Mouse (Mus musculus) embryonic facial prominence, embryonic 13.5 days (tissue): ENCODE measurements around the gene Scrn3. TPM values are rescaled to one million over a fixed set of nuclear protein-coding genes. Genes with fewer than 3 reads are reported as not detected.

ENCODE experiments used
- ATAC-seq: fragments of 200-750 bp; cut with Nextera tagmentation; 2 replicates; pipeline ENCODE4 v1.8.0; 2017; ENCODE audit warnings: low read depth; ENCODE audit not compliant: insufficient number of reproducible peaks, insufficient read depth, low FRiP score, low TSS enrichment
- H3K27ac ChIP-seq: fragments of 300-500 bp; sonication (generic); 2 replicates; pipeline ENCODE4 v1.5.1; 2015; ENCODE audit warnings: moderate library complexity, mild to moderate bottlenecking, inconsistent platforms
- H3K27me3 ChIP-seq: fragments of 300-500 bp; sonication (generic); 2 replicates; pipeline ENCODE4 v1.6.1; 2015; ENCODE audit warnings: mild to moderate bottlenecking, inconsistent platforms
- H3K36me3 ChIP-seq: fragments of 300-500 bp; sonication (generic); 2 replicates; pipeline ENCODE4 v1.6.1; 2015; ENCODE audit warnings: mild to moderate bottlenecking, inconsistent platforms
- H3K4me1 ChIP-seq: fragments of 300-500 bp; sonication (generic); 2 replicates; pipeline ENCODE4 v1.6.1; 2015; ENCODE audit warnings: inconsistent platforms
- H3K4me2 ChIP-seq: fragments of 300-500 bp; sonication (generic); 2 replicates; pipeline ENCODE4 v1.6.1; 2015; ENCODE audit warnings: moderate library complexity, mild to moderate bottlenecking, inconsistent platforms
- H3K4me3 ChIP-seq: fragments of 300-500 bp; sonication (generic); 2 replicates; pipeline ENCODE4 v1.5.1; 2015; ENCODE audit warnings: mild to moderate bottlenecking, inconsistent platforms
- H3K9ac ChIP-seq: fragments of 300-500 bp; sonication (generic); 2 replicates; pipeline ENCODE4 v1.6.1; 2015; ENCODE audit warnings: mild to moderate bottlenecking, inconsistent platforms
- H3K9me3 ChIP-seq: fragments of 300-500 bp; sonication (generic); 2 replicates; pipeline ENCODE4 v1.6.1; 2016; ENCODE audit warnings: inconsistent platforms
- WGBS: fragments of 180-500 bp; shearing (Covaris S2); methylation state at CpG from one replicate; pipeline ENCODE4 v1.1.7; 2015; ENCODE audit warnings: mixed read lengths; 5-methylcytosine and 5-hydroxymethylcytosine counted together
- polyA plus RNA-seq: library from polyadenylated mRNA; unstranded; fragments of >200 nt; fragmentation: Nextera tagmentation; extraction: Ambion mirVana; gene quantifications from 2 replicates; pipeline ENCODE4 v1.2.1, GENCODE M21; 2015

Scrn3 gene
- polyA plus RNA-seq, 1 experiment from 2014 or later = 15.0 TPM

- Histone ChIP-seq H3K4me2 (no peak overlapping the region), H3K4me3 (no peak overlapping the region), H3K36me3 (no peaks in the 10 kb centered on the region), H3K27me3 (no peaks in the 10 kb centered on the region), H3K27ac (no peak overlapping the region), H3K9me3 (no peaks in the 10 kb centered on the region), H3K4me1 (no peaks in the 10 kb centered on the region), H3K9ac (no peak overlapping the region)
- ATAC-seq = no peak
- 72% methylated on average over 8 of the region's 8 CpGs for WGBS
Measured at GRCm38 (mm10) chr2:73338415-73338814, 26.0 kb downstream of the Scrn3 start.

DNA sequence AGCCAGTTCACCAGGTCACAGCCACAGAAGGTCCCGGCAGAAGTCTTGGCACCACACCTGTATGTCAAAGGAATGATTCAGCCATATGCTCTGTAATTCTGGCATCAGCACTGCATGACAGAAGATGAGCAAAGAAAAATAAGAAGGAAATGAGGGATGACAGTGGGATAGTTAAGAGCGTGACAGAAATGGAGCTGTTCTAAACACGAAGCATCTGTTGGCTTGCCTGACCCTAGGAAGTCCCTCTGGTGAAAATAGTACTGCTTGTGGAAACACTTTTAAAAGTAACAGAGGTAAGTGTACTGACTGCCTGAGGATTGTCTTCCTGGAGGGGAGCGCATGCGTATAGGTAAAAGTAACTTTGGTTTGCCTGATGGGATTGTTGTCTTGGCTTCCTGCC is 31.3 kb downstream of the Scrn3 start:
- Histone ChIP-seq H3K4me3 (no peak overlapping the region), H3K27ac (no peak overlapping the region), H3K36me3 (no peaks in the 10 kb centered on the region), H3K4me1 (peaks cover 32% of the 10 kb centered on the region), H3K4me2 (no peak overlapping the region), H3K9me3 (no peaks in the 10 kb centered on the region), H3K27me3 (no peaks in the 10 kb centered on the region), H3K9ac (no peak overlapping the region)
- ATAC-seq = no peak
- WGBS = 75% methylated on average over 5 of the region's 5 CpGs

DNA sequence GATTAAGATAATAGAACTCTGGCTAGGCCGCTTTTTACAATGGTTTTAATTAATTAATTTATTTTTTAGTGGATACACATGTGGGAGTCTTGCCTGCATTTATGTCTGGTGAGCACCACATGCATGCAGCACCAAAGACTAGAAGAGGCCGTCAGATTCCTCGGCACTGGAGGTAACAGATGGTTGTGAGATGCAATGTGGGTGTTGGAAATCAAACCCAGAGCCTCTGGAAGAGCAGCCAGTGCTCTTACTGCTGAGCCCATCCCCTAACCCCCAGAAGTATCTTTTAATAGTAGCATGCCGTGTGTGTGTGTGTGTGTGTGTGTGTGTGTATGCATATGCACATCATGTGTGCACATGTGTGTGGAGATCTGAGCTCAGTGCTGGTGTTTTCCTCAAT is 32.8 kb downstream of the Scrn3 start:
- no peak for ATAC-seq
- Histone ChIP-seq H3K4me2 (no peak overlapping the region), H3K27me3 (no peaks in the 10 kb centered on the region), H3K4me3 (no peak overlapping the region), H3K4me1 (peaks cover 32% of the 10 kb centered on the region), H3K9me3 (no peaks in the 10 kb centered on the region), H3K36me3 (no peaks in the 10 kb centered on the region), H3K27ac (0 out of 2 replicates have a peak overlapping the region, but pooled peaks have one; percentile 16), H3K9ac (no peak overlapping the region)
- 46% methylated on average over 4 of the region's 4 CpGs for WGBS

GRCm38 (mm10) chr2:73346345-73347086 is 34.1 kb downstream of the Scrn3 start:
- no peaks in the 10 kb centered on the region for H3K27me3 ChIP-seq
- no peak overlapping the region for H3K4me2 ChIP-seq
- ATAC-seq = no peak
- no peak overlapping the region for H3K4me3 ChIP-seq
- H3K4me1 ChIP-seq = peaks cover 36% of the 10 kb centered on the region
- 61% methylated on average over 13 of the region's 13 CpGs for WGBS
- H3K9me3 ChIP-seq = no peaks in the 10 kb centered on the region
- peak overlapping the region; percentile 23; the same call in 1 of the 2 replicates for H3K27ac ChIP-seq
- no peak overlapping the region for H3K9ac ChIP-seq
- H3K36me3 ChIP-seq = no peaks in the 10 kb centered on the region

DNA sequence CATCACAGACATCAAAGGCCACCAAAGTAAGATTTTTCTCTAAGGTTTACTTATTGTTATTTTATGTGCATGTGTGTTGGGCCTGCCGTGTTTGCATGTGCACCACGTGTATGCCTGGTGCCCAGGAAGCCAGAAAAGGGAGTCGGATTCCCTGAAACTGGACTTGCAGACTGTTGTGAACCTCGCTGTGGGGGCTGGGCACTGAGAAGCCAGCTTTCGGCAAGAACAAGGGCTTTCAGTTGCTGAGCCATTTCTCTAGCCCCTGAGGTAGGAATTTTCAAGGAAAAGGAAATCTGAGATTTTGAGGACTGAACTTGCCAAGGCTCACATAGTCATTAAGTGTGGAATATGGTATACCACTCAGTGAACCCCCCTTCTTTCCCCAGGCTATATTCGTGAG is 34.7 kb downstream of the Scrn3 start:
- no peak; the same call in 1 of the 2 replicates for ATAC-seq
- no peaks in the 10 kb centered on the region for H3K9me3 ChIP-seq
- H3K9ac ChIP-seq = no peak overlapping the region
- no peak overlapping the region for H3K27ac ChIP-seq
- H3K4me3 ChIP-seq = no peak overlapping the region
- no peaks in the 10 kb centered on the region for H3K36me3 ChIP-seq
- H3K27me3 ChIP-seq = no peaks in the 10 kb centered on the region
- H3K4me2 ChIP-seq = no peak overlapping the region
- H3K4me1 ChIP-seq = peaks cover 42% of the 10 kb centered on the region
- 20% methylated on average over 6 of the region's 6 CpGs for WGBS

- Histone ChIP-seq H3K4me3 (no peak overlapping the region), H3K36me3 (no peaks in the 10 kb centered on the region), H3K4me1 (peaks cover 43% of the 10 kb centered on the region), H3K4me2 (no peak overlapping the region), H3K9me3 (no peaks in the 10 kb centered on the region), H3K9ac (no peak overlapping the region), H3K27ac (no peak overlapping the region), H3K27me3 (no peaks in the 10 kb centered on the region)
- 54% methylated on average over 9 of the region's 9 CpGs for WGBS
- ATAC-seq = no peak
Measured at GRCm38 (mm10) chr2:73347766-73348165, 35.4 kb downstream of the Scrn3 start.

DNA sequence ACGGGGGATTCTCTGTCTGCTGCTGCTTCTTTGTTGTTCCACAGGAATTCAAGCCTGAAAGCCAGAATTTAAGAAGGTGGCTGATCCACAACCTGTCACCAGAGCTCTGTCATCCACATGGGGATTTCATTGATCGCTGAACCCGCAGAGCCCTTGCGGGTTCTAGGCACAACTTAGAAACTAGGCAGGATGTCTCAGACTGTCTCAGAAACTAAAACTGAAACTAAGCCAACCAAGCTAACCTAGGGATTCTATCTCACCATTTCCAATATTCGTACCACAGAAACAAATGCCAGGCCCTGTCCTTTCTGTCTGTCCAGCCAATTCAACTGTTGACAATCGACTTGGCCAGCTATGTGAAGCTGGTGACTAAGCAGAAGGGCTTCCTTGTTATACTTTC is 35.8 kb downstream of the Scrn3 start:
- no peak overlapping the region for H3K4me3 ChIP-seq
- no peaks in the 10 kb centered on the region for H3K27me3 ChIP-seq
- no peak overlapping the region for H3K9ac ChIP-seq
- peaks cover 43% of the 10 kb centered on the region for H3K4me1 ChIP-seq
- no peak for ATAC-seq
- no peaks in the 10 kb centered on the region for H3K36me3 ChIP-seq
- no peaks in the 10 kb centered on the region for H3K9me3 ChIP-seq
- WGBS = 81% methylated on average over 6 of the region's 6 CpGs
- no peak overlapping the region for H3K4me2 ChIP-seq
- H3K27ac ChIP-seq = no peak overlapping the region

DNA sequence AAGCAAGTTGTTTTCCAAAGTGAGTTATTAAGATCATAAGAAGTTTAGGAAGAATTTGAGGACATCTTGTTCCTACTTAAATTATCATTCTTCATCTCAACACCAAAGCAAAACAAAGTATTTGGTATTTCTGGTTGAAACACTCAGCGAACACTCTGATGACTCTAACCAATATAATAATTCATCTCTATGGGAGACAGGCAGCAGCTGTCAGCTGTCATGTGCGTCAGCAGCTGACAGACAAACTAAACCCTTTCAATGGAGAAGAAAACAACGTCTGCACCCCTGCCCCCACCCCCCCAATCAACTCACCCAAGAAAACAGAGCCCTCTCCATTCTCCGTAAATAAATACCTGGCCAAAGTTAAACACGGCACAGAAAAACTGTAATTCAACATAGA is 39.1 kb downstream of the Scrn3 start:
- peaks cover 30% of the 10 kb centered on the region for H3K4me1 ChIP-seq
- no peak overlapping the region for H3K9ac ChIP-seq
- H3K4me3 ChIP-seq = no peak overlapping the region
- H3K9me3 ChIP-seq = no peaks in the 10 kb centered on the region
- WGBS = 34% methylated on average over 5 of the region's 5 CpGs
- no peak for ATAC-seq
- no peaks in the 10 kb centered on the region for H3K36me3 ChIP-seq
- no peak overlapping the region; the same call in 1 of the 2 replicates for H3K27ac ChIP-seq
- H3K27me3 ChIP-seq = no peaks in the 10 kb centered on the region
- H3K4me2 ChIP-seq = no peak overlapping the region

DNA sequence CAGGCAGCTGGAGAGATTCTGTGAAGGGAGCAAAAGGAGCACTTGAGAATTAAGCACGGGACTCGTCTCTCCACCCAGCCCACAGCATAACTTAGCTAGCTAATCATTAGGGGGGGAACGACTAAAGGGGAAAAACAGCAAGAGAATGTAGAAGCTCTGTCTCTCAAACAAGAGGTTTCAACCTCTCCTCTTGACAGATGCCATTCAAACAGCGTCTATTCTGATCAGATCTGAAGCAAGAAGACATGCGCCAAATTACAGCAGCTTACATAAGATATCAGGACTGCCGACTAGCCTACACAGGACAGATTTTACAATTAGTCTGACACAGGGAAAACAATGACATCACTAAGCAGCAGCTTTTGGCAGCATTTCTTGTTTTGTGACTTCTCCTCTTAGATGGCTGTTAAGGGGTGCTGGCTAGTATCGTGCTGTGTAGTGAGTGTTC is 39.5 kb downstream of the Scrn3 start:
- H3K27me3 ChIP-seq = no peaks in the 10 kb centered on the region
- no peak overlapping the region; the same call in 1 of the 2 replicates for H3K27ac ChIP-seq
- H3K4me2 ChIP-seq = no peak overlapping the region
- no peaks in the 10 kb centered on the region for H3K9me3 ChIP-seq
- 36% methylated on average over 7 of the region's 7 CpGs for WGBS
- H3K4me3 ChIP-seq = no peak overlapping the region
- H3K9ac ChIP-seq = no peak overlapping the region
- no peaks in the 10 kb centered on the region for H3K36me3 ChIP-seq
- no peak for ATAC-seq
- H3K4me1 ChIP-seq = peaks cover 29% of the 10 kb centered on the region

DNA sequence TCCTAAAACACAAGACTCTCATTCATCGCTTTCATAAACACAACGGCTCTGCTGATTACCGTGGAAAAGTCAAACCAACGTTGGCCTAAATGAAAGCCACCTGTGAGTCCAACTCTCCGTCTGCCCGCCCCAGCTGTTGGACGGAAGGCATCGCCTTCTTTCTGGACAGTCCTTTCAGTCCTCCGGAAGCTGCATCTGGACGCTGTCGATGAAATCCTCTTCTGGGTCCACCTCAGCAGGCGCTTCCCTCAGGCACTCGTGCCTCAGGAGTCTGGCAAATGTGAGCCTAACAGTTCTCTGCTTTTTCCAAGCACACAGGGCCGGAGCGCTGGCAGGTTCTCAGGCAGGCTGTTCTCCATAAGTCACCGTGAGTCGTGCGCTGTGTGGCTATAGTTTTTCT is 44.6 kb downstream of the Scrn3 start:
- WGBS = 24% methylated on average over 18 of the region's 18 CpGs
- Histone ChIP-seq H3K27me3 (no peaks in the 10 kb centered on the region), H3K36me3 (peaks cover 3% of the 10 kb centered on the region; the same call in 1 of the 2 replicates), H3K27ac (peak overlapping the region; percentile 79), H3K9me3 (no peaks in the 10 kb centered on the region), H3K9ac (peak overlapping the region; percentile 54; the same call in 1 of the 2 replicates), H3K4me3 (peak overlapping the region; percentile 33), H3K4me2 (peak overlapping the region; percentile 60), H3K4me1 (peaks cover 20% of the 10 kb centered on the region)
- ATAC-seq = 0 out of 2 replicates have a peak, but pooled peaks have one; percentile 32

DNA sequence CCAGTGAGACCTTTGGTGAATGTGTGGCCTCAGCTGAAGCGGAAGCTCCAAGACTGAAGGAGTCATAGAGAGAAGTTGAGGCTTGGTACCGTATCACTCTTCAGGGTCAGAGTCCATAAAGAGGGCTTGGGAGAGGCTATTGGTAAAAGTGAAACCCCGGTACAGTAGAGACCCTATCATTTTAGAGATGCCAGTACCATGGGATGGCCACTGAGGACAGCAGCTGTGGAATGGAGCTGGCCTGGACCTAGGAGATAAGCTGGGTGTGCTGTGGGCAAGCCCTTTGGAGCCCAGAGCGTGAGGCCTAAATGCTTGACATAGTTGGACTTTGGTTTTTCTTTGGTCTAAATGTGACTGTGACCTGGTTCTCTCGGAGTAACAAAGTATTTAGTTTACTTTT is 47.5 kb downstream of the Scrn3 start:
- Histone ChIP-seq H3K4me3 (no peak overlapping the region), H3K9ac (no peak overlapping the region), H3K4me2 (no peak overlapping the region), H3K36me3 (peaks cover 10% of the 10 kb centered on the region; the same call in 1 of the 2 replicates), H3K27me3 (no peaks in the 10 kb centered on the region), H3K4me1 (peaks cover 18% of the 10 kb centered on the region), H3K27ac (no peak overlapping the region), H3K9me3 (no peaks in the 10 kb centered on the region)
- WGBS = 93% methylated on average over 5 of the region's 5 CpGs
- no peak for ATAC-seq

- H3K9me3 ChIP-seq = no peaks in the 10 kb centered on the region
- WGBS = 83% methylated on average over 2 of the region's 2 CpGs
- peaks cover 18% of the 10 kb centered on the region for H3K4me1 ChIP-seq
- H3K4me2 ChIP-seq = no peak overlapping the region
- ATAC-seq = no peak
- H3K27me3 ChIP-seq = no peaks in the 10 kb centered on the region
- no peak overlapping the region for H3K27ac ChIP-seq
- H3K9ac ChIP-seq = no peak overlapping the region
- H3K36me3 ChIP-seq = peaks cover 10% of the 10 kb centered on the region; the same call in 1 of the 2 replicates
- no peak overlapping the region for H3K4me3 ChIP-seq
Measured at GRCm38 (mm10) chr2:73360536-73360935, 48.1 kb downstream of the Scrn3 start.
